Mouse (Mus musculus) liver, embryonic 14.5 days (tissue): ENCODE measurements around the gene Prkcq.

Source experiments
- CTCF ChIP-seq: IDR thresholded peaks from 2 replicates; pipeline ENCODE4 v1.5.1; 2016; ENCODE audit warnings: antibody characterized with exemption, low read depth, control low read depth
- EP300 ChIP-seq: IDR thresholded peaks from 2 replicates; pipeline ENCODE4 v1.6.1; 2016; ENCODE audit warnings: antibody characterized with exemption, low read depth

GRCm38 (mm10) chr2:11300362-11300761, 128.5 kb downstream of the Prkcq start:
- TF ChIP-seq CTCF (no peak), EP300 (no peak)
